Mouse (Mus musculus): ENCODE measurements around the gene Uqcrh.

Uqcrh gene

DNA sequence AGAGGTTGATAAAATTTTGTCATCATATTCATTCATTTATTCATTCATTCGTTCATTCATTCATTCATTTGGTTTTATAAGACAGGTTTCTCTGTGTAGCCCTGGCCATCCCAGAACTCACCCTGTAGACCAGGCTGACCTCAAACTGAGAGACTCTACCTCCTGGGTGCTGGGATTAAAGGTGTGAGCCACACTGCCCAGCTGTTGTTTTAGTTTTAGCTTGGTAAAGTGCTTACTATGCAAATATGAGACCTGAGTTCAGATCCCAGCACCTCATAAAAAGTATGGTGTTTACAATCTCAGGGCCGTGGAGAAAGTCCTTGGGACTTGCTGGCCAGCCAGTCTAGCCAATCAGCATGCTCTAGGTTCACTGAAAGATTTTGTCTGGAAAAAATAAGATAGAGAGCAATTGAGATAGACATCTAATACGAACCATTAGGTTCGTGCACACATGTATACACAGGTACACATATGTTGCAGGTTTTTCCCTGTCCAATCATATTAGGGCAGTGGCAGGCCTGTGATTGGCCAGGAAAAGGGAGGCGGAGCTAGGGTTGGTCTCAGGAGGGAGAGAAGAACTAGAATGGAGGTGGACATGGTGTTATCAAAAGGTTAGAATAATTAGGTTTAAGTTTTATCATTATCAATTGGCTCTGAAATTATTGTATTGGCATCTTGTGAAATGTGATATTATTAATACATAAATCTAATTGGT is 15.7 kb downstream of the Uqcrh start:
- ATAC-seq (ENCODE audit: insufficient number of reproducible peaks, low FRiP score, low TSS enrichment) = no peak

DNA sequence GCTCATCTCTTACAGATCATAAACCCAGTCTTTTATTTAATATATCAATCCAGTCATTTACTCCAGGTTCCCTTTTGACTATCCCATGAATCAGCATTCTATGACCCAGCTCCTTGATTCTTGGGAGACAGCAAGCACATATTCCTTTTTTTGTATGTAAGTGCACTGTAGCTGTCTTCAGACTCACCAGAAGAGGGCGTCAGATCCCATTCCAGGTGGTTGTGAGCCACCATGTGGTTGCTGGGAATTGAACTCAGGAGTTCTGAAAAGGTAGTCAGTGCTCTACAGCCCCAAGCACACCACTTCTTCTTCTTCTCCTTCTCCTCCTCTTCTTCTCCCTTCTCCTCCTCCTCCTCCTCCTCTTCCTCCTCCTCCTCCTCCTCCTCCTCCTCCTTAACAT is 17.3 kb downstream of the Uqcrh start:
- no peak for ATAC-seq (ENCODE audit: insufficient number of reproducible peaks, low FRiP score, low TSS enrichment)

DNA sequence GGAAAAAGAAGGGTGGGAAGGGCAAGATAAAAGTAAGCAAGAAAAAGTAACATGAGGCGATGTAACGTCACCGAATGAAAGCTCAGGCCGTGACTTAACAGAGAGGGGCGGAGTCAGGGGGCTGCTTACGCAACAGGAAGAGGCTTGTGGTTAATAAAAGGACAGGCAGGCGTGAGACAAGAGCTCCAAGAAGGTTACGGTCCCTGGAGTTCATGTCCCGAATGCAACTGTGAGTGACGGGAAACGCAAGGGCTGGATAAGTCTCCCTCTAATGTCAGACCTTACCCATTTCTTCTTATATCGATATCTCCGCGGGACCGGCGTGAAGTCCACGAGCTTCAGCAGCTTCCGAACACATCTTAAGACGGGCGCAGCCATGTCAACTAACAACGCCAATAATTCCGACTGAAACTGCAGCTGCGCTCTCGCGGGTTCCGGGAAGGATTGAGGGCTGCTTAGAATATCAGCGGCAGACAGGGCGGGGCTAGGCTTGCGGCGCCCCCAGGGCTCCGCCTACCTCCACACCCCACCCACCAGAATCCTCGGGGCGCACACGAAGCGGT is 21.4 kb downstream of the Uqcrh start, which contains the start of gene Nsun4:
TSS of gene Nsun4 (minus strand) at position 478 of the 563 bp plus-strand sequence.
- peak; percentile 90 for ATAC-seq (ENCODE audit: insufficient number of reproducible peaks, low FRiP score, low TSS enrichment)

DNA sequence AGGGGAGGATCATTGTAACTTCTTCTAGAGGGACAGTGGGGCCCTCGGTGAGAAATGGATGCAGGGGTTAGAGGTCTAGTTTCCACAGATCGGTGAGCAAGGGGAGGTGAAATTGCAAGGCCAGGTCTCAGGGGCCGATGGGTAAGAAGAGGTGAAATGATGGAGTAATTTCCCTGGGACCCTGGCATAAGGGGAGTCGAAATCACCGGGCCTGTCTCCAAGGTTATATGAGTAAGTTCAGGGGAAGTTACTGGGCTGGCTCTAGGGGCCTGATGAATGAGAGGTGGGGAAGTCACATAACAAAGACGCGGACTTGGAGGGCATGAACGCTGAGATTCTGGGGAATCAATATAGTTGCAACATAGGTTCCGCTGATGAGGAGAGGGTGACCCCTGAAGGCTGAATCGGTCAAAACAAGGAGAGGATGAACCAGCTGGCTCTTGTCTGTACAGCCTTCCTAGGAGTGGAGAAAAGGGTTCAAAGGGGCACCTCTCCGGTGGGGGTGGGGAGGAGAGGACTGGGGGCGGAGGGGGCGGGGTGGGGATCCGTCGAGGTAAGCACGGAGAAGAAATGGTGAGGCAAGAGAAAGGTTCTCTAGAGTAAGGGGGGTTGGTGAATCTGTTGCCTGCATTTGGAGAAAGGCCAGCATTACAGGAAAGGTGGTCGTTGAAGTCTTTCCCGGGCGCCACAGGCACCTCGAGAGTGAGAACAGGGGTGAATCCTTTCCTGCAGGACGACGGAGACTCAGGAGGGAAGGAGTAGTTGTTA is 22.2 kb downstream of the Uqcrh start:
- ATAC-seq (ENCODE audit: insufficient number of reproducible peaks, low FRiP score, low TSS enrichment) = no peak

DNA sequence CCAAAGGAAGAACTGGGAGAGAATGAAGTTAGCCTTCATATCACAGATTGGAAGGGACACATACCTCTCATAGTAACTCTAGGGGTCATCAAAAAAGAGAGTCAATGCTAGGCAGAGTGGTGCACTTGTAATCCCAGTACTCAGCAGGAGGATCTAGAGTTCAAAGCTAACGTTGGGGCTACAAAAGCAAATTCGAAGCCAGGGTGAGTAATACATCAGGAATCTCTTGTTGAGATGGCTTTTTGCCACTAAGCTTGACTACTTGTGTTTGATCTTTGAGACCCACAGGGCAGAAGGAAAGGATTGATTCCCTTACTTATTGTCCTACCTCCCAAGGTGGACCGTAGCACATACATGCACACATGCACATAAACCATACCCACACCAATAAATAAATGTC is 25.7 kb downstream of the Uqcrh start:
- no peak for ATAC-seq (ENCODE audit: insufficient number of reproducible peaks, low FRiP score, low TSS enrichment)

DNA sequence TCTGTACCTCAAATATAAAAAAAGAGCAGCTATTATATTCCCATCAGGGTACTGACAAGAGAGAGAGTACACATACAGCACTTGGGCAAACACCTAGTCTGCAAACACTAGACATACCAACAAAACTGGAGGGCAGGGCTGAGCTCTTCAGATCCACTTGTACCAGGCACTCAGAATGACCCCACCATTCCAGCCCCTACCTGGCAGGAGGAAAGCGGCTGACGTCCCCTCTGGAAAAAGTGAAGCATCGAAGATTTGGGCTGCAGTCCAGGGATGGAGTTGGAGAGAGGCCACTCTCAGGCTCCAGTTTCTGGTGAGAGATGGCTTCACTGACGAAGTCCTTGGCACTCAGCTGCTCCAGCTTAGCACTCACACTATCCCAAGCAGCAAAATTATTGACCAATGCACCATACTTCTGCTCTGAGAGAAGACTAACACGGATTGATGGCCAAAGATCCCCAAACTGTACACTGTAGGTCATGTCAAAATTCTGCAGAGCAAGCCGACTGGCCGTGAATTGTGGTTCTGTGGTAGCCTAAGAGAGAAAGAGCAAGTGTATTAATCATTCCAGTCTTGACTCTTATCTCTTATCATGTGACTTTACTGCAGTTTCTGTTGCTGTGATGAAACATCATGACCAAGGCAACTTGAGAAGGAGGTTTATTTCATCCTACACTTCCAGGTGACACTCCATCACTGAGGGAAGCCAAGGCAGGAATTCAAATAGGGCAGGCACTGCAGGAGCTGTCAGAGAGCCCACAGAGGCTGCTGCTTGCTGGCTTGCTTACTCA is 26.5 kb downstream of the Uqcrh start:
- ATAC-seq (ENCODE audit: insufficient number of reproducible peaks, low FRiP score, low TSS enrichment) = no peak

DNA sequence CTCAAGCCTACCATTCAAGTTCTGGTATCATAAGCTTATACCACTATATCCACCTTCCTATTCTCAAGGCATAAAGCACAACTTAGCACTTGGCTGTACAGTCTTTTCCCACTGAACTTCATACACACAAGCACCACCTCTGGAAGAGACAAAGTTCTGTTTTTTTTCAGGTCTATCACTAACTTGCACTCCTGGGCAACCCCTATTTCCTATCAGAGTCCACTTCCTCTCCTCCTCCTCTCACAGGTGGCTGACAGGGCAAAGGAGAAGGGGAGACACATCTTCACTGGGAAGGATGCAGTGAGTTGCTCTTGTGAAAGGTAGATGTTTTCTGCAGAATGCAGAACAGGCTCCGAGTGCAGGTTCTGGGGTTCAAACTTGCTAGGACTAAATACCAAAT is 27.2 kb downstream of the Uqcrh start:
- ATAC-seq (ENCODE audit: insufficient number of reproducible peaks, low FRiP score, low TSS enrichment) = no peak

DNA sequence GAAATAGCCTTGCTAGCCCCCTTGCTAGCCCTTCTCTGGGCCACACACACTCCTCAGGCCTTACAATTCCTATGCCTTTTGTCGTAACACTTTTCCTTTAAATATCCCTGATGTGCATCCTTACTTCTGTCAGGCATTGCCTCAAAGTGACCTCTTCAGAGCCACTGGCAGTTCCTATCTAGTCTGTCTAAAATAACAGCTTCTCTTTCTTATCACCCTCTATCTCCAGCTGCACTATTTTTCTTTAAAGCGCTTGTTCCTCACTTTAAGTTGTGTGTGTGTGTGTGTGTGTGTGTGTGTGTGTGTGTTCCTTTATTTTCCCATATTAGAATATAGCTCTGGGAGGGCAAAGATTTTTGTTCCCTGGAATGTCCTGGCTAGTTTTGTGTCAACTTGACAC is 28.3 kb downstream of the Uqcrh start:
- no peak for ATAC-seq (ENCODE audit: insufficient number of reproducible peaks, low FRiP score, low TSS enrichment)

DNA sequence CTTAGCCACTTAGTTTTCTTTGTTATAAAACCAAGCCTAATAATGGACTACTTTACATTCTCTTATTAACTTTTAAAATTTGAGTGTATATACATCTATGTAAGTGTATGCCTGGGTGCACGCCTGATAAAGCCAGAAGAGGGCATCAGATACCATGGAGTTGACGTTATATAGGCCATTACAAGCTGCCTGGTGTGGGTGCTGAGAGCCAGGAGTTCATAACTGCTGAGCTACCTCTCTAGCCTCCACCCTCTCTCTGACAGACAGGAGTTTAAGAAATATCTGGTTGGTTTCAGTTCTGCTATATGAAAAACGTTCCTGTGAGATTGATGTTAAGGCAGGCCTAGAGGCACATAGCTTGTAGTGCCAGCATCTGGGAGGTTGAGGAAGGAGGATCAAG is 32.7 kb downstream of the Uqcrh start:
- no peak for ATAC-seq (ENCODE audit: insufficient number of reproducible peaks, low FRiP score, low TSS enrichment)

DNA sequence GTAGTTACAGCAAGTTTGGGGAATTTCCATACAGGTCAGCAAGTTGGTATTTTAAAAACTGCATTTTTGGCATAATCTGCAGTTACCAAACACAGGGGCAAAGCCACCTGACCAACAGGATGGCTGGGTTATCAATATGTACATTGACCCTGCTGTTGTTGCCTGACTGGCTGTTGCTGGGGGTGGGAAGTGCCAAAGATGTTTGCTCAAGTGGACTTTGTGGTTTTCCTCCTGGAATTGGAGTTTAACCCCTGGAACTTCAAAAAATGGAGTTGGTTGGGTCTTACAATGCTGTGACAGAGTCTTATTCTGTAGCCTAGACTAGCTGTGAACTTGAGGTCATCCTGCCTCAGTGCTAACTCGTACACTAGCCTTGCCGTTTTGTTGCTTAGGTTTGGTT is 34.4 kb downstream of the Uqcrh start:
- no peak for ATAC-seq (ENCODE audit: insufficient number of reproducible peaks, low FRiP score, low TSS enrichment)

DNA sequence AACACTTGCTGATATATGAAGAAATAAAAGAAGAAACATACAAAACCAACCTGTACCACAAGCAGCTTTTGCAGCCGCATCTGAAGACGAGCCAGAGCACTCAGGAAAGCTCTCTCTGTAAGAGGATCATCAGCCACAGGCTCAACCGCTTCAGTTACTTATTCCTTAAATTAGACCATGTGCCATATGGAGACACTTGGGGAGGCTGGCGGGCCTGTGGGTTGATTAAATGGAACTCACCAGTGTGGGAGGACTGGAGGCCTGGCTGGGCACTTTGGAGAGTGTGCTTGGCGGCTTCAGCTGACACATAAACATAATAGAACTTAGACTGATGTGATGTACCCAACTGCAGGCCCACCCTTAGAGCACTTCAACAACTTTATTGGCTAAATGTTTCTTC is 41.5 kb downstream of the Uqcrh start:
- no peak for ATAC-seq (ENCODE audit: insufficient number of reproducible peaks, low FRiP score, low TSS enrichment)

DNA sequence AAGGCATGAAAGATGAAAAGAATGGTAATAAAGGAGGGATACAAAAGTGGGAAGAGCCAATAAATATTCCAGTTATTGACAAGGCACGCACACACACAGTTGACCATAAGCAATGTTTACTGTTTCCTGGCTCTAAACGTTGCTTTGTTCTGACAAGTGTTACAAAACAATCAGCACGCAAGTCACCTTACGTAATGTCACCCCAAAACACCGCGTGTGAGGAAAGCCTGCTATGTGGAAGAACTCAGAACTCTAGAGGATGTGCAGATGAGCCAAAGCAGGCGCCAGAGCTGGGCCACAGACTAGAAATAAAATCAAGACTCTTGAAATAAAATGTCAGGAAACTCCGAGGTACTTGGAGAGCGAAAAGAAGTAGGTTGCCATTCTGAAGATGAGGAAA is 42.0 kb downstream of the Uqcrh start:
- ATAC-seq (ENCODE audit: insufficient number of reproducible peaks, low FRiP score, low TSS enrichment) = no peak

DNA sequence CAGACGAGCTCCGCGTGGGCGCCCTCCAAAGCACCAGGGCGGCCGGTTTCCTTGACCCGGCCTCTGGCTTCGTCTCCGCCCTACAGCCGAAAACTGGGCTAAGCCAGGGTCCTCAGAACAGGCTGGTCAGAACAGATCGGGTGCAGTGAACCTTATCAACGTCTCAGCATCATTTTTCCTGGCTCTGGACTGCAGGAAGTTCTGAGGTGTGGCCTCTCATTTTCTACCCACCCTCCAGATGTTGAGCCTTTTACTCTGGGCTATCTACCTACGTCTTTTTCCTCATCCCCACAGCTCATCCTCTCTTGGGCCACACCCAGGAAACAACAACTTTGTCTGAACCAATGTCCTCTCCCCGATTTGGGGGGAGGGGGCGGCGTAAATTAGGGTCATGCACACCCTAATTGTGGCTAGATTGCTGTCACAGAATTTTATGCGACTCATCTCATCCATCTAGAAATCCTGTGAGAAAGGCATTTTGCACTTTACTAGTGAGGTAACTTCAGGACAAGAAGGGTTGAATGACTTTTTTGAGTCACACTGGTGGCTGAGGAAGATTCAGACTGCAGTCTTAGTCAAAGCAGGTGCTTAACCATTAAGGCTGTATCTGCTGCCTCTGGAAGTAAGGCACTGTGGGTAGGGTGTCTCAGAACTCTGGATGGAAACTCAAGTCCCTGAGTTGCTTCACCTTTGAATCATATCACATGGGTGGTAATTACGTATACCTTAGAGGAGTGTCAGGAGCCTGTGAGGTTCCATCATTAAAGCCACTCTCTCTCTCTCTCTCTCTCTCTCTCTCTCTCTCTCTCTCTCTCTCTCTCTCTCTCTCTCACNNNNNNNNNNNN is 56.7 kb downstream of the Uqcrh start, which contains the start of gene Faah:
TSS of gene Faah (minus strand) at position 25 of the 845 bp plus-strand sequence.
- peak; percentile 34; the same call in 1 of the 2 replicates for ATAC-seq (ENCODE audit: insufficient number of reproducible peaks, low FRiP score, low TSS enrichment)

DNA sequence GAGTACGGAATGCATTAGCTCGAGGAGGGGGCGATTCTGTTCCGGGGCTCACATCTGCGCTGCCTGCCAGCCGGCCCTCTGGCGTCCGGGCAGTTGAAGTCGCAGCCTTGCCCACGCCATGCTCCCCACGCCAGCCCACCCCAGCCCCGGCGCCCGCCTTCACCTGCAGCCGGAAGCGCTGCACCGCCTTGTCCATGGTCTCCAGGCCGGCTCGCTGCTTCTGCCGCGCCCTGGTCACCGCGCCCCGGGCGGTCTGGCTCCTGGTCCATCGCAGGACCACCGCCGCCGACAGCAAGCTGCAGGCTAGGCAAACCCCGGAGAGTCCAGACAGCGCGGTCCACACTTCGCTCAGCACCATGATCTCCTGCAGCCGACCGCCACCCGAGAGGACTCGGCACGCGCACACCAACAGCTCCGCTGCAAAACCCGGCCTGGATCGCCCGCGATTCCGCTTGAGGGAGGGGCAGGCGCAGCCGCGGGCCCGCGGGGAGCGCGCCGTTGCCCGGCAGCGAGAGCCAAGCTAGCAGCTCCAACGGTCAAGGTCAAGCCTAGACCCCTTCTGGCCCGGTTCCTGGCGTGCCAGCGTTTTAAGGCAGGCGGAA is 57.5 kb downstream of the Uqcrh start:
- ATAC-seq (ENCODE audit: insufficient number of reproducible peaks, low FRiP score, low TSS enrichment) = peak; percentile 83
